ENCODE assay signal across 17 mouse cellular contexts in the genomic region with DNA sequence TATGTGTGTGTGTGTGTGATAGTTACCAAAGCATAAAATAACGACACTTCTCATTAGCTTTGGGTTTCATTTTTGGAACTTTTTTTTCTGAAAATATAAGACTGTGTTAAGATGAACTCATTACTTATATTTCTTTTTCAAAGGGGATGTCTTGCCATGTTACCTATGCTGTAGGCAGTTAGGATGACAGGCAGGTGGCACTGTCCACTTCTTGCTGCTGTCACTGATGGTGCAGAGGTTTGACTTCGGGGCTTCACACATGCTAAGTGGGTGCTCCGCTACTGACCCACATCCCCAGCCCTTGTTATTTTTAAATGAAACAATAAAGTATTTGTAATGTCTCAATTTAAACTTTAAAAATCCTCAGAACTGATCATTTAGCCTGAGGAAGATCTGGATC. TPM values are rescaled to one million over a fixed set of nuclear protein-coding genes. Genes with fewer than 3 reads are reported as not detected.
A peak's percentile ranks its signal among the peaks of the same experiment; 100 is the strongest.
DNase-seq lines count a peak whose midpoint lies in the region; ATAC-seq and TF ChIP-seq lines count a peak whose summit lies in the region.
"Had no signal": no experiment of that assay in that cellular context is flagged by ENCODE, and none has a peak within 500 bp of the region (broad histone marks: within the 10 kb centered on the region; RNA-seq: fewer than 3 reads in every experiment).

No protein-coding gene starts in this region.

- no peak overlapping the region for H3K9ac ChIP-seq in midbrain, postnatal 0 days (replicated peaks; ENCODE audit: low read length, poor library complexity, severe bottlenecking)
- H3K9ac ChIP-seq in midbrain, embryonic 15.5 days = no peak overlapping the region

- no peak overlapping the region for H3K4me3 ChIP-seq in kidney, adult 2 months (ENCODE audit: insufficient read depth, low read depth, low read length)
- no peak overlapping the region for H3K4me3 ChIP-seq in midbrain, postnatal 0 days (ENCODE audit: low read depth, low read length)
- H3K4me3 ChIP-seq in midbrain, embryonic 15.5 days = no peak overlapping the region
- H3K4me3 ChIP-seq: forebrain, embryonic 10.5 days had no signal

- H3K36me3 ChIP-seq in kidney, adult 2 months (ENCODE audit: control insufficient read depth, insufficient read depth, low read length) = no peaks in the 10 kb centered on the region
- no peaks in the 10 kb centered on the region for H3K36me3 ChIP-seq in midbrain, postnatal 0 days (ENCODE audit: insufficient read depth, low read length)
- no peaks in the 10 kb centered on the region for H3K36me3 ChIP-seq in midbrain, embryonic 15.5 days (replicated peaks)
- H3K36me3 ChIP-seq: forebrain, embryonic 10.5 days had no signal

- ATAC-seq in midbrain, postnatal 0 days (ENCODE audit: low FRiP score) = no peak
- no peak for ATAC-seq in midbrain, embryonic 15.5 days (replicated peaks)
- ATAC-seq: activated CD4-positive, CD25-positive, alpha-beta regulatory T cell, adult 4 months; midbrain, embryonic 16.5 days had no signal

- no peak for TF ChIP-seq POLR2A in kidney, adult 2 months (IDR thresholded peaks at IDR 0.05; ENCODE audit: low read depth, low read length)

- 78% methylated on average over 3 of the region's 3 CpGs for WGBS in kidney, adult 2 months
- WGBS in midbrain, postnatal 0 days = 88% methylated on average over 3 of the region's 3 CpGs
- 86% methylated on average over 3 of the region's 3 CpGs for WGBS in midbrain, embryonic 15.5 days

- H3K27me3 ChIP-seq in kidney, adult 2 months (replicated peaks; ENCODE audit: control insufficient read depth, insufficient read depth, low read length) = no peaks in the 10 kb centered on the region
- no peaks in the 10 kb centered on the region for H3K27me3 ChIP-seq in midbrain, postnatal 0 days (ENCODE audit: insufficient read depth, low read length)
- H3K27me3 ChIP-seq in midbrain, embryonic 15.5 days (replicated peaks) = no peaks in the 10 kb centered on the region

- peak; percentile 48 for TF ChIP-seq CTCF in kidney, adult 2 months (conservative IDR thresholded peaks at IDR 0.05; ENCODE audit: insufficient read depth, insufficient read length, low read depth, low read length)
- TF ChIP-seq CTCF in midbrain, postnatal 0 days (IDR thresholded peaks at IDR 0.05) = peak; percentile 59

- H3K9me3 ChIP-seq in midbrain, postnatal 0 days (ENCODE audit: low read length) = no peaks in the 10 kb centered on the region
- no peaks in the 10 kb centered on the region for H3K9me3 ChIP-seq in midbrain, embryonic 15.5 days
- H3K9me3 ChIP-seq: forebrain, embryonic 10.5 days had no signal

- DNase-seq in kidney, adult 2 months = no peak
- DNase-seq in kidney, adult 9 months = no peak
- DNase-seq in midbrain, postnatal 0 days (ENCODE audit: low spot score) = no peak
- peak; percentile 32 for DNase-seq in NIH3T3 (ENCODE audit: low read depth)
- DNase-seq in naive thymus-derived CD4-positive, alpha-beta T cell, adult 2 months (ENCODE audit: low read depth) = peak; percentile 18
- no peak for DNase-seq in adrenal gland, postnatal 10 days
- DNase-seq in layer of hippocampus, adult 8-10 months (ENCODE audit: low spot score in 2 of 2) = no peak
- DNase-seq: cerebellum, postnatal 10 days; kidney, adult 8-10 months had no signal

- H3K4me2 ChIP-seq in midbrain, postnatal 0 days (ENCODE audit: low read depth, low read length, poor library complexity, severe bottlenecking) = no peak overlapping the region
- no peak overlapping the region for H3K4me2 ChIP-seq in midbrain, embryonic 15.5 days
- H3K4me2 ChIP-seq: heart, embryonic 11.5 days had no signal

- H3K27ac ChIP-seq in kidney, adult 2 months (ENCODE audit: insufficient read depth, low read depth, low read length) = no peak overlapping the region
- H3K27ac ChIP-seq in midbrain, postnatal 0 days (ENCODE audit: low read depth, low read length) = no peak overlapping the region
- H3K27ac ChIP-seq in midbrain, embryonic 15.5 days = no peak overlapping the region
- H3K27ac ChIP-seq: forebrain, embryonic 10.5 days had no signal

- H3K4me1 ChIP-seq in kidney, adult 2 months (ENCODE audit: control insufficient read depth, insufficient read depth, low read length) = no peaks in the 10 kb centered on the region
- H3K4me1 ChIP-seq in midbrain, postnatal 0 days (ENCODE audit: insufficient read depth, low read length) = no peaks in the 10 kb centered on the region
- H3K4me1 ChIP-seq in midbrain, embryonic 15.5 days = no peaks in the 10 kb centered on the region

RNA-seq across cellular contexts. Expression of gene Aknad1, which starts 33.4 kb away (rescaled TPM):
- not detected in 2 replicates for polyA plus RNA-seq in kidney, adult 2 months (2012; rRNA removed)
- not detected in 2 replicates for total RNA-seq in midbrain, postnatal 0 days (2014; rRNA removed)
- polyA plus RNA-seq in midbrain, postnatal 0 days (2015; fragmentation: Nextera tagmentation; extraction: Ambion mirVana) = not detected in 2 replicates
- polyA plus RNA-seq in midbrain, embryonic 15.5 days (2015; fragmentation: Nextera tagmentation; extraction: Ambion mirVana) = not detected in 2 replicates
- under 1 TPM; 0.09 to 0.12 TPM for total RNA-seq in adrenal gland, postnatal 10 days (2021)
- not detected for total RNA-seq in layer of hippocampus, adult 8-10 months (2022)
- total RNA-seq: ES-E14; neutrophil, adult 5-6 weeks had no signal
- polyA plus RNA-seq: activated CD4-positive, CD25-positive, alpha-beta regulatory T cell, adult 4 months; forebrain, embryonic 10.5 days; heart, embryonic 11.5 days; hindbrain, embryonic 11.5 days; midbrain, embryonic 16.5 days had no signal

RNA-seq across cellular contexts. Expression of gene Gpsm2, which starts 50.7 kb away (rescaled TPM):
- 1.6 and 1.8 TPM in 2 replicates for polyA plus RNA-seq in kidney, adult 2 months (2012; rRNA removed)
- total RNA-seq in midbrain, postnatal 0 days (2014; rRNA removed) = 8.6 and 10.6 TPM in 2 replicates
- polyA plus RNA-seq in midbrain, postnatal 0 days (2015; fragmentation: Nextera tagmentation; extraction: Ambion mirVana) = 12.7 and 13.3 TPM in 2 replicates
- polyA plus RNA-seq in midbrain, embryonic 15.5 days (2015; fragmentation: Nextera tagmentation; extraction: Ambion mirVana) = 16.1 and 20.1 TPM in 2 replicates
- total RNA-seq in adrenal gland, postnatal 10 days (2021) = 10 to 100 TPM; 12.7 to 13.1 TPM
- 10 to 100 TPM; 13.3 to 19.1 (median 14.5) TPM for total RNA-seq in layer of hippocampus, adult 8-10 months (2022)

Comparison
In these comparisons a context has a peak if more than half of its experiments do, and no peak if none do; other contexts are left out.
1. DNase-seq: peak in NIH3T3 (single experiment) and naive thymus-derived CD4-positive, alpha-beta T cell, adult 2 months (single experiment); none in kidney, adult 2 months (single experiment), kidney, adult 9 months (single experiment), midbrain, postnatal 0 days (single experiment), adrenal gland, postnatal 10 days (single experiment) and layer of hippocampus, adult 8-10 months (0 of 2).